Mouse (Mus musculus) lung, postnatal 0 days (tissue): ENCODE data around the gene Il12b.
A peak's percentile ranks its signal among the peaks of the same experiment; 100 is the strongest.

ENCODE experiments used
- CTCF ChIP-seq: IDR thresholded peaks from 2 replicates; pipeline ENCODE4 v1.5.1; 2016; ENCODE audit warnings: antibody characterized with exemption, mild to moderate bottlenecking
- EP300 ChIP-seq: IDR thresholded peaks from 2 replicates; pipeline ENCODE4 v1.6.1; 2016; ENCODE audit warnings: antibody characterized with exemption, mild to moderate bottlenecking, control low read depth

DNA sequence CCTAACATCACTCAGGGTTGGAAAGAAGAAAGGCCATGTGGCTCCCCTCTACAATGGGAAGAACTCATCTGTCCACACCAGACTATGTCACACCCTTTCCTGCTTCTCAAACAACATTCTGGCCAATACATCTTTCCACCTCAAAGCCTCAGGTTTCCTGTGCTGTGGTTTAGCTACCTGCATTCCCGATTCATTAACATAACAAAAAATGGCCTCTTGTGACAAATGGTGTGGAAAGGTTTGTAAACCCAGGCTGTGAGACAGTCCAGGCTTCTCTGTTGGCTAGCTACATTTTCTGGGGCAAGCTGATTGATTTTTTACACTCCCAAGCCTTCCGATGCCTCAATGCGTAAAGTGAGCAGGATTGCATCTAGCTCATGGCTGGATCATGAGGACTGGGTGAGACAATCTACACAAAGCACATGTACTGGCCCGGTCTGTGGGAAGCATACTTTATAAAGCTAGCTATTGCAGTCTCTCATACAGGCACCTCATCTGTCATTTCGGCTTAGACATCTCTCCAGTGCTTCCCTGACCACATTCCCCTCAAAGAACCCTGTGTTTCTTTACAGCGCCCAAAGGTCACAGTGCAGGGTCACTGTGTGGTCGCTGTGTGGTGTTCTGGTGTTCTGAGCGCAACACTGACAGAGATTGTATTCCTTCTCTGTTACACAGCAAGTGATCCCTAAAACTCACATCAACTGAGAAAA is 6.6 kb upstream of the Il12b start:
- TF ChIP-seq EP300 (peak; percentile 68), CTCF (no peak)
